Mouse (Mus musculus) CH12.LX (cell line): ENCODE data around the gene Zfp609.

Source experiments
- CTCF ChIP-seq, 2 experiments: IDR thresholded peaks in 1 of 2; conservative IDR thresholded peaks in 1 of 2; 2 replicates each; pipeline ENCODE4 v1.5.1; 2011 to 2012; ENCODE audit warnings: low read depth in 2 of 2, low read length in 2 of 2, improper control_type of control experiment in 1 of 2, inconsistent platforms in 1 of 2, mild to moderate bottlenecking in 1 of 2, moderate library complexity in 1 of 2
- EP300 ChIP-seq: IDR thresholded peaks from 2 replicates; pipeline ENCODE4 v1.6.1; 2011; ENCODE audit warnings: low read length, improper control_type of control experiment
- HCFC1 ChIP-seq: IDR thresholded peaks from 2 replicates; pipeline ENCODE4 v1.6.1; 2012; ENCODE audit warnings: low read depth, mild to moderate bottlenecking, inconsistent platforms, low read length, improper control_type of control experiment
- JUND ChIP-seq: conservative IDR thresholded peaks from 2 replicates; pipeline ENCODE4 v1.6.1; 2011; ENCODE audit warnings: low read depth, low read length, improper control_type of control experiment
- MAX ChIP-seq: IDR thresholded peaks from 2 replicates; pipeline ENCODE4 v1.6.1; 2011; ENCODE audit warnings: low read length, improper control_type of control experiment
- POLR2A ChIP-seq: IDR thresholded peaks from 2 replicates; pipeline ENCODE4 v1.6.1; 2011; ENCODE audit warnings: low read depth, mild to moderate bottlenecking, improper control_type of control experiment, low read length
- SMC3 ChIP-seq: IDR thresholded peaks from 2 replicates; pipeline ENCODE4 v1.6.1; 2011; ENCODE audit warnings: low read depth, low read length, improper control_type of control experiment

DNA sequence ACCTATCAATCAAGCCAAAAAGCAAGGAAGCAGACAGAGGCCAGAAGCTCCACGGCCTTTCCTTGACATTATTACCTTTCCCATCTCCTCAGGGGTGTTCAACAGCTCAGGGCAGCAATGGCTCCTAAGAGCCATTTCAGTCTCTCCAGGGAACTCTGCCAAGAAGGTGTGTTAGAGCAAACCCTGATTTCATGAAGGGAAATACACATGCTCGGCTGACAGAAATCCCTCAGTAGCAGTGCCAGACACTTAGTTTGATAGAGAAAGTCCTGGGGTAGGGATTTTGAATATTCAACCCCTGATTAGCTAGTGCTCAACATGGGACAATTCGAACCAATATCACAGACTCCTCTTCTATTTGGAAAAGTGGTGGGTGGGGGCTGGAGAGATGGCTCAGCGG, 36.3 kb downstream of the Zfp609 start:
- no peak for TF ChIP-seq EP300
- TF ChIP-seq CTCF (conservative IDR thresholded peaks at IDR 0.05 in 1 of 2, IDR thresholded peaks at IDR 0.05 in 1 of 2; ENCODE audit: low read depth in 2 of 2, low read length in 2 of 2), result no peak
- TF ChIP-seq HCFC1, result no peak
- TF ChIP-seq POLR2A, result no peak
- TF ChIP-seq SMC3, result no peak
- no peak for TF ChIP-seq MAX
- TF ChIP-seq JUND, result no peak
